Mouse (Mus musculus) forebrain, embryonic 16.5 days (tissue): ENCODE measurements around the gene 0610037L13Rik. TPM values are rescaled to one million over a fixed set of nuclear protein-coding genes. Genes with fewer than 3 reads are reported as not detected.

Source experiments
- ATAC-seq: fragments of 200-750 bp; cut with Nextera tagmentation; 2 replicates; pipeline ENCODE4 v1.8.0; 2017; ENCODE audit warnings: mild to moderate bottlenecking, moderate library complexity
- H3K27ac ChIP-seq: fragments of 300-500 bp; sonication (generic); 2 replicates; pipeline ENCODE4 v1.5.1; 2014; ENCODE audit warnings: low read length, control low read depth
- H3K27me3 ChIP-seq: fragments of 300-500 bp; sonication (generic); replicated peaks from 2 replicates; pipeline ENCODE4 v1.6.1; 2014; ENCODE audit warnings: low read length; ENCODE audit not compliant: control insufficient read depth, insufficient read depth
- H3K36me3 ChIP-seq: fragments of 300-500 bp; sonication (generic); 2 replicates; pipeline ENCODE4 v1.6.1; 2014; ENCODE audit not compliant: control insufficient read depth, insufficient read depth
- H3K4me1 ChIP-seq: fragments of 300-500 bp; sonication (generic); replicated peaks from 2 replicates; pipeline ENCODE4 v1.6.1; 2014; ENCODE audit warnings: low read length; ENCODE audit not compliant: control insufficient read depth, insufficient read depth
- H3K4me2 ChIP-seq: fragments of 300-500 bp; sonication (generic); 2 replicates; pipeline ENCODE4 v1.6.1; 2014; ENCODE audit warnings: mild to moderate bottlenecking, low read length, control low read depth
- H3K4me3 ChIP-seq: fragments of 300-500 bp; sonication (generic); replicated peaks from 2 replicates; pipeline ENCODE4 v1.5.1; 2014; ENCODE audit warnings: mild to moderate bottlenecking, low read length, control low read depth
- H3K9ac ChIP-seq: fragments of 300-500 bp; sonication (generic); replicated peaks from 2 replicates; pipeline ENCODE4 v1.6.1; 2014; ENCODE audit warnings: low read depth, low read length, control low read depth
- H3K9me3 ChIP-seq: fragments of 300-500 bp; sonication (generic); 2 replicates; pipeline ENCODE4 v1.6.1; 2016; ENCODE audit warnings: low read length; ENCODE audit not compliant: control insufficient read depth
- WGBS: fragments of 180-500 bp; shearing (Covaris S2); extraction: QIAGEN DNeasy Blood & Tissue Kit; methylation state at CpG from one replicate; pipeline ENCODE4 v1.1.7; 2014; 5-methylcytosine and 5-hydroxymethylcytosine counted together
- polyA plus RNA-seq: library from polyadenylated mRNA; unstranded; fragments of >200 nt; fragmentation: Nextera tagmentation; extraction: Ambion mirVana; gene quantifications from 2 replicates; pipeline ENCODE4 v1.2.1, GENCODE M21; 2015

0610037L13Rik gene
- polyA plus RNA-seq, 1 experiment from 2014 or later: 99.3 TPM

DNA sequence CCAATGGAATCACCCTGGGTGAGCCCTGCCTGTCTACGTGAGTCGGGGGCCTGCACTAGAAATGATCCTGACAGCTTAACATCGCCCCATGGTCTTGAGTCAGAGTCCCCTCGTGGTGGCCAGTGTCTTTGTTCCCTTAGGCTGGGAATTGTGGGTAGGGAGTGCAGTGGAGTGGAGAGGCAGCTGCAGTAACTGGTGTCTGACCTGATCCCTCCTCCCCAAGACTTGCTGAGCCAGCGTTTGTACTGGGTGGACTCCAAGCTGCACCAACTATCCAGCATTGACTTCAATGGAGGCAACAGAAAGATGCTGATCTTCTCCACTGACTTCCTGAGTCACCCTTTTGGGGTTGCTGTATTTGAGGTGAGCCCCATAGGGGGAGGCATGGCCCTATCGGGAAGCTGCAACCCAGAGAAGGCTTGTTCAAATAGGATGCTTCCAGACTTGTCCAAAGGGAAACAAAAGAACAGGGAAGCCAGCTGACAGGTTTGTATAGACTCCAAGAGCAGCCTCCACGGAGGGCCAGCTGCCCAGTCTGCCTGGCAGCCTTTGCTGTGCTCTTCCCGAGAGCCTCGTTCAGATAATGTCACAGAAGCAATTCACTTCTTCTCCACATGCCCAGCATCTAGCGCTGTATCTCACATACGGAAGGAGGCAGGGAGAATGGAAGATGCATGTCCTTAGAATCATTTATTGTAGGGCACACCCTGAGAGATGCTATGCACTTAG lies 32.5 kb upstream of the 0610037L13Rik start:
- Histone ChIP-seq H3K4me3 (no peak overlapping the region), H3K9ac (no peak overlapping the region), H3K27me3 (no peaks in the 10 kb centered on the region), H3K9me3 (no peaks in the 10 kb centered on the region), H3K4me2 (no peak overlapping the region), H3K36me3 (peaks cover 64% of the 10 kb centered on the region), H3K4me1 (no peaks in the 10 kb centered on the region), H3K27ac (no peak overlapping the region; the same call in 1 of the 2 replicates)
- 65% methylated on average over 11 of the region's 11 CpGs for WGBS
- peak; percentile 27; the same call in 1 of the 2 replicates for ATAC-seq

- no peak overlapping the region for H3K4me3 ChIP-seq
- no peak overlapping the region for H3K4me2 ChIP-seq
- H3K36me3 ChIP-seq: peaks cover 60% of the 10 kb centered on the region
- no peaks in the 10 kb centered on the region for H3K9me3 ChIP-seq
- no peaks in the 10 kb centered on the region for H3K4me1 ChIP-seq
- H3K27me3 ChIP-seq: no peaks in the 10 kb centered on the region
- no peak for ATAC-seq
- no peak overlapping the region for H3K9ac ChIP-seq
- H3K27ac ChIP-seq: no peak overlapping the region
- WGBS: 83% methylated on average over 7 of the region's 7 CpGs
Observed at GRCm38 (mm10) chr4:107858995-107859394, 30.6 kb upstream of the 0610037L13Rik start.

GRCm38 (mm10) chr4:107864866-107865265 lies 24.7 kb upstream of the 0610037L13Rik start:
- Histone ChIP-seq H3K9ac (no peak overlapping the region), H3K27ac (no peak overlapping the region), H3K9me3 (no peaks in the 10 kb centered on the region), H3K27me3 (no peaks in the 10 kb centered on the region), H3K4me1 (no peaks in the 10 kb centered on the region), H3K4me2 (no peak overlapping the region), H3K36me3 (peaks cover 38% of the 10 kb centered on the region), H3K4me3 (no peak overlapping the region)
- 92% methylated on average over 4 of the region's 4 CpGs for WGBS
- no peak for ATAC-seq

DNA sequence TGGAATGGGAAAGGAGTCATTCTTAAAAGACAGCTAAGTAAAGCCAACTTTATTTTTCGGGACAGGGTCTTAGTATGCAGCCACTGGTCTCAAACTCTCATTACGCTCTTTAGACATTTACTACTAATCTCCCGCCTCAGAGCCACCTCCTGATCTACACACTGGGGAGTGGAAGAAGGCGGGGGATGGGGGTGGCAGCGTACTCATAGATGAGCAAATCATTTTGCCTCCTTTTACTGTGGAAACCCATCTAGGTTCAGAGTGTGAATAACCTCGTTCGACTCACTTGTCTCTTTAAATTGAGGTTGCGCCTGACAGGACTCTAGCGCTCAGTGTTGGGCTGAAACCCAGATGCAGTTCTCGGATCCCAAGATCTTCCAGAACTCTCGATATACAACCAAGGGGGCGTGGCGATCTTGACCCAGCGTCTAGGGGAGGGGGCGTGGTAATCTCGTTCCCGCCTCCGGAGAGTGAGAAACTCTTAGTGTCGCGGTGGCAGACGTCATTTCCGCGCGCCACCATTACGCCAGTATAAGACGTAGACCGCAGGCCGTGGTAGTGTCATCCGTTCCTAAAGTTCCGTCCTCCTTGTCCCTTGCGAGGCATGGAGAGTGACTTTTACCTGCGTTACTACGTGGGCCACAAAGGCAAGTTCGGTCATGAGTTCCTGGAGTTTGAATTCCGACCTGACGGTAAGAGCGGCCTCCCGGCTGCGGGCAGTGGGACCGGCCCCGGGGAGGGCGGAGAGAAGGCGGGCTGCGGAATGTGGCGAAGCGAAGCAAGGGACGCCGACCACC lies 10.2 kb upstream of the 0610037L13Rik start, which contains the start of gene Magoh:
Magoh (plus strand) TSS at position 502 of the 797 bp plus-strand sequence.
- Histone ChIP-seq H3K4me1 (peaks cover 14% of the 10 kb centered on the region), H3K27me3 (no peaks in the 10 kb centered on the region), H3K4me3 (peak within 1 kb of the TSS; percentile 98), H3K27ac (peak within 1 kb of the TSS; percentile 67), H3K36me3 (peaks cover 19% of the 10 kb centered on the region), H3K9ac (peak within 1 kb of the TSS; percentile 81), H3K4me2 (peak within 1 kb of the TSS; percentile 87), H3K9me3 (no peaks in the 10 kb centered on the region)
- WGBS: 2% methylated on average over 48 of the region's 48 CpGs
- ATAC-seq: peak; percentile 94

DNA sequence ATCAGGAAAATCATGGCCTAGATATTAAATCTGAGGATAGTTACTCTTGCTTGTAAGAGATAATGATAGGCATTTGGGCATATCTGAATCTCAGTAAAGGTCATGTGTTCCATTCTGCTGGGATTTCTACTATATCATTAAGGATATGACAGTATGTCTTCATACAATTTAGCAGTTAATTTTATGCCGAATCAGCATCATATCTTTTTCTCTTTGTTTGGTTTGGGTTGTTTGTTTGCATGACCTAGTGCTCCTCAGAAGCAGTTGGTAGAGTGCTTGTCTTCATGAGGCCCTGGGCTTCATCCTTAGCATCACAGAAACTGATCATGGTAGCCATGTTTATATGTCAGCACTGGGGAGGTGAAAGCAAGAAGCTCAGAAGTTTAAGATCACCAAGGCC lies 8.0 kb upstream of the 0610037L13Rik start:
- no peaks in the 10 kb centered on the region for H3K9me3 ChIP-seq
- no peak overlapping the region for H3K9ac ChIP-seq
- peaks cover 14% of the 10 kb centered on the region for H3K4me1 ChIP-seq
- peaks cover 24% of the 10 kb centered on the region for H3K36me3 ChIP-seq
- 100% methylated on average over 1 of the region's 1 CpGs for WGBS
- no peak overlapping the region for H3K27ac ChIP-seq
- ATAC-seq: no peak
- no peak overlapping the region for H3K4me3 ChIP-seq
- H3K27me3 ChIP-seq: no peaks in the 10 kb centered on the region
- H3K4me2 ChIP-seq: no peak overlapping the region

DNA sequence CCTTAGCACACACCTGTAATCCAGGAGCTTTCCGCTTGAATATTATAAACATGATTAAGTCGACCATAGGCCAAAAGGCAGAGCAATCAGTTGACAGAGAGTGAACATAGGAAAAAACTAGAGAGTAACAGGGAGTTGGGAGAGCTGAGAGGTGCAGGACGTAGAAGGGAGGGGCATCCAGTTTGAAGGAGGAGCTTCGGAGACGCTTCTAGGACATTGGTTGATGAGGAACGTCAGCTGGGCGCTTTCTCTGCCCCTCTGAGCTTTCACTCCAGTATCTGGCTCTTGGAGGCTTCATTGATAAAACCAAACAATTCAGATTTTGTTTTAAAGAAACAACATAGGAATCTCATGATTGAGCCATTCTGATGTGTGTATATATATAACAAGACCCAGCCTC lies 3.2 kb upstream of the 0610037L13Rik start:
- Histone ChIP-seq H3K9ac (no peak overlapping the region), H3K4me3 (no peak overlapping the region), H3K9me3 (no peaks in the 10 kb centered on the region), H3K36me3 (peaks cover 24% of the 10 kb centered on the region), H3K4me1 (peaks cover 13% of the 10 kb centered on the region), H3K27me3 (no peaks in the 10 kb centered on the region), H3K27ac (no peak overlapping the region), H3K4me2 (no peak overlapping the region)
- ATAC-seq: no peak
- WGBS: 76% methylated on average over 7 of the region's 7 CpGs

GRCm38 (mm10) chr4:107889385-107889730 lies 255 bp upstream of the 0610037L13Rik start:
- H3K9ac ChIP-seq: peak overlapping the region; percentile 74
- peak overlapping the region; percentile 88 for H3K27ac ChIP-seq
- peak overlapping the region; percentile 51 for H3K4me3 ChIP-seq
- H3K4me1 ChIP-seq: peaks cover 13% of the 10 kb centered on the region
- no peaks in the 10 kb centered on the region for H3K27me3 ChIP-seq
- H3K36me3 ChIP-seq: peaks cover 18% of the 10 kb centered on the region
- WGBS: under 1% methylated on average over 12 of the region's 12 CpGs
- H3K9me3 ChIP-seq: no peaks in the 10 kb centered on the region
- peak overlapping the region; percentile 77 for H3K4me2 ChIP-seq
- peak; percentile 39 for ATAC-seq

- ATAC-seq: no peak
- no peak overlapping the region for H3K4me2 ChIP-seq
- 86% methylated on average over 2 of the region's 2 CpGs for WGBS
Observed at GRCm38 (mm10) chr4:107892663-107893062, 3.0 kb downstream of the 0610037L13Rik start.

GRCm38 (mm10) chr4:107899211-107899927 lies 9.8 kb downstream of the 0610037L13Rik start:
- WGBS: 79% methylated on average over 5 of the region's 5 CpGs
- H3K36me3 ChIP-seq: peaks cover 12% of the 10 kb centered on the region; the same call in 1 of the 2 replicates

More at GRCm38 (mm10) chr4:107892663-107893062, 3.0 kb downstream of the 0610037L13Rik start:
- Histone ChIP-seq H3K27me3 (no peaks in the 10 kb centered on the region), H3K4me1 (peaks cover 13% of the 10 kb centered on the region), H3K9me3 (no peaks in the 10 kb centered on the region), H3K9ac (no peak overlapping the region), H3K4me3 (no peak overlapping the region), H3K27ac (no peak overlapping the region), H3K36me3 (peaks cover 18% of the 10 kb centered on the region; the same call in 1 of the 2 replicates)

More at GRCm38 (mm10) chr4:107899211-107899927, 9.8 kb downstream of the 0610037L13Rik start:
- H3K27me3 ChIP-seq: no peaks in the 10 kb centered on the region
- no peaks in the 10 kb centered on the region for H3K9me3 ChIP-seq
- no peak overlapping the region for H3K9ac ChIP-seq
- no peak overlapping the region for H3K27ac ChIP-seq
- H3K4me1 ChIP-seq: no peaks in the 10 kb centered on the region
- ATAC-seq: no peak
- no peak overlapping the region for H3K4me3 ChIP-seq
- H3K4me2 ChIP-seq: no peak overlapping the region
